In the genomic region with DNA sequence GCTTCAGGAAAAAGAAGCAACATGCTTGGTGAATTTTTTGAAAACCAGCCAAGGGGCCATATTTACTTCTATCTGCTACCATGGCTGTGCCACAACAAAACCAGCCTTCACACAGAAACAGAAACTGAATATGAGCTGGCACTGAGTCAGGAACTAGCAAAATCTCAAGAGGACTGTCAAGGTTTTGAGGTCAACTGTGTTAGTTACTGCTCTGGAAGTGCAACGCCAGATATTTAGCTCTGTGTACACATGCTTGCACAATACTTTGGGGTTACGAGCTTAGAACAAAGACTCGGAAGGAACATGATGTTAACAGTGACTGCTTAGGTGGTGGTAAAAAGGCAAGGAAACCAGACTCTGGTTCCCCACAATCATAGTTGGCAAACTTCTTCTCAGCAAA, we compare ENCODE assay signal across 14 mouse cellular contexts. TPM values are rescaled to one million over a fixed set of nuclear protein-coding genes. Genes with fewer than 3 reads are reported as not detected.
DNase-seq lines count a peak whose midpoint lies in the region; ATAC-seq and TF ChIP-seq lines count a peak whose summit lies in the region.
"Had no signal": no experiment of that assay in that cellular context is flagged by ENCODE, and none has a peak within 500 bp of the region (broad histone marks: within the 10 kb centered on the region; RNA-seq: fewer than 3 reads in every experiment).

No protein-coding gene starts in this region.

- no peak for TF ChIP-seq POLR2A in bone marrow macrophage, adult 2 months (IDR thresholded peaks at IDR 0.05; ENCODE audit: borderline replicate concordance, low read depth, low read length)

- peak; percentile 1 for DNase-seq in embryonic facial prominence, embryonic 14.5 days (ENCODE audit: low spot score)
- DNase-seq in embryonic facial prominence, embryonic 10.5 days (ENCODE audit: low spot score), result no peak
- DNase-seq in 3T3-L1 (ENCODE audit: low read depth, low spot score), result peak; percentile 22
- DNase-seq in lung, postnatal 25 days (ENCODE audit: low spot score), result peak; percentile 78
- DNase-seq in testis, postnatal 14 days (ENCODE audit: low spot score), result no peak
- no peak for DNase-seq in layer of hippocampus, postnatal 25 days (ENCODE audit: extremely low spot score in 1 of 2, low spot score in 1 of 2)
- DNase-seq: B cell, adult 2 months; cerebellum, postnatal 36 days had no signal

- no peak for TF ChIP-seq CTCF in bone marrow macrophage, adult 2 months (IDR thresholded peaks at IDR 0.05; ENCODE audit: low read depth, low read length)

- H3K4me1 ChIP-seq in embryonic facial prominence, embryonic 14.5 days (ENCODE audit: control insufficient read depth, insufficient read depth, low read length), result no peaks in the 10 kb centered on the region
- H3K4me1 ChIP-seq in embryonic facial prominence, embryonic 10.5 days, result no peaks in the 10 kb centered on the region
- H3K4me1 ChIP-seq in bone marrow macrophage, adult 2 months (ENCODE audit: control insufficient read depth, insufficient read depth, low read length), result peaks cover 18% of the 10 kb centered on the region
- H3K4me1 ChIP-seq in neural tube, embryonic 15.5 days, result no peaks in the 10 kb centered on the region
- H3K4me1 ChIP-seq: forebrain, embryonic 10.5 days; hindbrain, embryonic 13.5 days had no signal

- no peak overlapping the region for H3K27ac ChIP-seq in embryonic facial prominence, embryonic 14.5 days (replicated peaks; ENCODE audit: low read depth, low read length)
- no peak overlapping the region for H3K27ac ChIP-seq in embryonic facial prominence, embryonic 10.5 days (replicated peaks)
- H3K27ac ChIP-seq in bone marrow macrophage, adult 2 months (ENCODE audit: insufficient read depth, low read depth, low read length), result peak overlapping the region; percentile 51
- no peak overlapping the region for H3K27ac ChIP-seq in neural tube, embryonic 15.5 days (replicated peaks)
- H3K27ac ChIP-seq: forebrain, embryonic 10.5 days; hindbrain, embryonic 13.5 days had no signal

- no peaks in the 10 kb centered on the region for H3K27me3 ChIP-seq in embryonic facial prominence, embryonic 14.5 days (replicated peaks; ENCODE audit: control insufficient read depth, insufficient read depth, low read length)
- no peaks in the 10 kb centered on the region for H3K27me3 ChIP-seq in embryonic facial prominence, embryonic 10.5 days (replicated peaks; ENCODE audit: low read depth, poor library complexity, severe bottlenecking)
- H3K27me3 ChIP-seq in neural tube, embryonic 15.5 days (replicated peaks), result no peaks in the 10 kb centered on the region
- H3K27me3 ChIP-seq: hindbrain, embryonic 13.5 days had no signal

- no peak overlapping the region for H3K4me2 ChIP-seq in embryonic facial prominence, embryonic 14.5 days (ENCODE audit: low read depth, low read length)
- H3K4me2 ChIP-seq in neural tube, embryonic 15.5 days, result no peak overlapping the region
- H3K4me2 ChIP-seq: hindbrain, embryonic 13.5 days had no signal

- H3K9ac ChIP-seq in embryonic facial prominence, embryonic 14.5 days (ENCODE audit: low read depth, low read length), result no peak overlapping the region
- H3K9ac ChIP-seq in neural tube, embryonic 15.5 days (replicated peaks), result no peak overlapping the region
- H3K9ac ChIP-seq: hindbrain, embryonic 13.5 days had no signal

- H3K9me3 ChIP-seq in embryonic facial prominence, embryonic 14.5 days (ENCODE audit: control insufficient read depth, low read length), result no peaks in the 10 kb centered on the region
- H3K9me3 ChIP-seq in embryonic facial prominence, embryonic 10.5 days, result no peaks in the 10 kb centered on the region
- no peaks in the 10 kb centered on the region for H3K9me3 ChIP-seq in neural tube, embryonic 15.5 days (replicated peaks)
- H3K9me3 ChIP-seq: forebrain, embryonic 10.5 days; hindbrain, embryonic 13.5 days had no signal

- ATAC-seq in embryonic facial prominence, embryonic 14.5 days (ENCODE audit: low read depth), result no peak
- ATAC-seq in neural tube, embryonic 15.5 days (ENCODE audit: low FRiP score), result no peak

- 84% methylated on average over 3 of the region's 3 CpGs for WGBS in embryonic facial prominence, embryonic 14.5 days
- 90% methylated on average over 3 of the region's 3 CpGs for WGBS in embryonic facial prominence, embryonic 10.5 days
- 77% methylated on average over 3 of the region's 3 CpGs for WGBS in neural tube, embryonic 15.5 days

- no peaks in the 10 kb centered on the region for H3K36me3 ChIP-seq in embryonic facial prominence, embryonic 14.5 days (ENCODE audit: control insufficient read depth, insufficient read depth, low read length)
- no peaks in the 10 kb centered on the region for H3K36me3 ChIP-seq in embryonic facial prominence, embryonic 10.5 days (replicated peaks)
- H3K36me3 ChIP-seq in neural tube, embryonic 15.5 days, result no peaks in the 10 kb centered on the region
- H3K36me3 ChIP-seq: forebrain, embryonic 10.5 days; hindbrain, embryonic 13.5 days had no signal

- no peak overlapping the region for H3K4me3 ChIP-seq in embryonic facial prominence, embryonic 14.5 days (ENCODE audit: low read depth, low read length)
- no peak overlapping the region for H3K4me3 ChIP-seq in embryonic facial prominence, embryonic 10.5 days
- no peak overlapping the region for H3K4me3 ChIP-seq in bone marrow macrophage, adult 2 months (ENCODE audit: insufficient read depth, low read length)
- H3K4me3 ChIP-seq in neural tube, embryonic 15.5 days (replicated peaks), result no peak overlapping the region
- H3K4me3 ChIP-seq: forebrain, embryonic 10.5 days; hindbrain, embryonic 13.5 days had no signal

RNA-seq across cellular contexts. Expression of a gene that starts 22.9 kb away (rescaled TPM):
- not detected in 2 replicates for polyA plus RNA-seq in embryonic facial prominence, embryonic 14.5 days (2014; fragmentation: Nextera tagmentation; extraction: Ambion mirVana)
- polyA plus RNA-seq in embryonic facial prominence, embryonic 10.5 days (2016; fragmentation: Nextera tagmentation; extraction: Ambion mirVana), result not detected in 2 replicates
- not detected in 2 replicates for polyA plus RNA-seq in bone marrow macrophage, adult 2 months (2012; ENCODE audit: insufficient read depth, insufficient read length, missing spikeins)
- not detected in 2 replicates for polyA plus RNA-seq in neural tube, embryonic 15.5 days (2015; fragmentation: Nextera tagmentation; extraction: Ambion mirVana)
- total RNA-seq in layer of hippocampus, postnatal 25 days (2021), result not detected
- total RNA-seq: layer of hippocampus, postnatal 10 days had no signal
- polyA plus RNA-seq: forebrain, embryonic 10.5 days; hindbrain, embryonic 13.5 days; neural tube, embryonic 14.5 days had no signal

RNA-seq across cellular contexts. Expression of a gene that starts 26.8 kb away (rescaled TPM):
- polyA plus RNA-seq in embryonic facial prominence, embryonic 14.5 days (2014; fragmentation: Nextera tagmentation; extraction: Ambion mirVana), result not detected in 2 replicates
- polyA plus RNA-seq in embryonic facial prominence, embryonic 10.5 days (2016; fragmentation: Nextera tagmentation; extraction: Ambion mirVana), result not detected in 2 replicates
- polyA plus RNA-seq in bone marrow macrophage, adult 2 months (2012; ENCODE audit: insufficient read depth, insufficient read length, missing spikeins), result not detected in 2 replicates
- polyA plus RNA-seq in neural tube, embryonic 15.5 days (2015; fragmentation: Nextera tagmentation; extraction: Ambion mirVana), result 2.3 TPM in 1 of 2 replicates, not detected in the other
- not detected for total RNA-seq in layer of hippocampus, postnatal 25 days (2021)
- total RNA-seq: layer of hippocampus, postnatal 10 days had no signal
- polyA plus RNA-seq: forebrain, embryonic 10.5 days; hindbrain, embryonic 13.5 days; neural tube, embryonic 14.5 days had no signal

RNA-seq across cellular contexts. Expression of a gene that starts 57.4 kb away (rescaled TPM):
- polyA plus RNA-seq in embryonic facial prominence, embryonic 14.5 days (2014; fragmentation: Nextera tagmentation; extraction: Ambion mirVana), result not detected in 2 replicates
- not detected in 2 replicates for polyA plus RNA-seq in embryonic facial prominence, embryonic 10.5 days (2016; fragmentation: Nextera tagmentation; extraction: Ambion mirVana)
- not detected in 2 replicates for polyA plus RNA-seq in bone marrow macrophage, adult 2 months (2012; ENCODE audit: insufficient read depth, insufficient read length, missing spikeins)
- polyA plus RNA-seq in neural tube, embryonic 15.5 days (2015; fragmentation: Nextera tagmentation; extraction: Ambion mirVana), result not detected in 2 replicates
- not detected for total RNA-seq in layer of hippocampus, postnatal 25 days (2021)
- total RNA-seq: layer of hippocampus, postnatal 10 days had no signal
- polyA plus RNA-seq: forebrain, embryonic 10.5 days; hindbrain, embryonic 13.5 days; neural tube, embryonic 14.5 days had no signal

Comparison
In these comparisons a context has a peak if more than half of its experiments do, and no peak if none do; other contexts are left out.
1. DNase-seq: peak in embryonic facial prominence, embryonic 14.5 days (single experiment), 3T3-L1 (single experiment) and lung, postnatal 25 days (single experiment); none in embryonic facial prominence, embryonic 10.5 days (single experiment), testis, postnatal 14 days (single experiment) and layer of hippocampus, postnatal 25 days (0 of 2).